Mouse (Mus musculus): ENCODE data around the gene Arl5c. TPM values are rescaled to one million over a fixed set of nuclear protein-coding genes. Genes with fewer than 3 reads are reported as not detected.
"Not testable (repeated sequence)": the region's sequence is repeated elsewhere in the genome, so short reads cannot be mapped to it uniquely, and the experiment has no call there.

The Arl5c gene
- polyA plus RNA-seq, 1 experiment, result 2.2 TPM

GRCm38 (mm10) chr11:97958641-97959299 is 37.2 kb downstream of the Arl5c start:
- DNase-seq (ENCODE audit: low read depth), result no peak

GRCm38 (mm10) chr11:97956905-97957560 is 38.9 kb downstream of the Arl5c start:
- DNase-seq (ENCODE audit: low read depth), result no peak

- no peak for DNase-seq (ENCODE audit: low read depth)
Measured at GRCm38 (mm10) chr11:97955915-97956314, 40.1 kb downstream of the Arl5c start.

GRCm38 (mm10) chr11:97955146-97955902 is 40.7 kb downstream of the Arl5c start:
- no peak for DNase-seq (ENCODE audit: low read depth)

- no peak for DNase-seq (ENCODE audit: low read depth)
Measured at GRCm38 (mm10) chr11:97954469-97955141, 41.4 kb downstream of the Arl5c start.

GRCm38 (mm10) chr11:97953939-97954275 is 42.1 kb downstream of the Arl5c start:
- DNase-seq (ENCODE audit: low read depth), result no peak

GRCm38 (mm10) chr11:97953179-97953938 is 42.6 kb downstream of the Arl5c start:
- no peak for DNase-seq (ENCODE audit: low read depth)

- no peak for DNase-seq (ENCODE audit: low read depth)
Measured at GRCm38 (mm10) chr11:97952367-97953006, 43.5 kb downstream of the Arl5c start.

- DNase-seq (ENCODE audit: low read depth), result no peak
Measured at GRCm38 (mm10) chr11:97949703-97950475, 46.1 kb downstream of the Arl5c start.

- DNase-seq (ENCODE audit: low read depth), result no peak
Measured at GRCm38 (mm10) chr11:97947426-97947825, 48.6 kb downstream of the Arl5c start.

- DNase-seq (ENCODE audit: low read depth), result not testable (repeated sequence)
Measured at GRCm38 (mm10) chr11:97945738-97946289, 50.2 kb downstream of the Arl5c start.

GRCm38 (mm10) chr11:97945031-97945430 is 51.0 kb downstream of the Arl5c start:
- DNase-seq (ENCODE audit: low read depth), result no peak

GRCm38 (mm10) chr11:97943256-97943655 is 52.7 kb downstream of the Arl5c start:
- DNase-seq (ENCODE audit: low read depth), result no peak

GRCm38 (mm10) chr11:97942420-97943111 is 53.4 kb downstream of the Arl5c start:
- no peak for DNase-seq (ENCODE audit: low read depth)

Other genes starting within 250 kb of the Arl5c start
- gene Cwc25, start 229.6 kb downstream of the Arl5c start, polyA plus RNA-seq (2012; rRNA removed), result 8.3 and 8.7 TPM in 2 replicates
- gene 1700001P01Rik, start 220.3 kb downstream of the Arl5c start, polyA plus RNA-seq (2012; rRNA removed), result 0.70 TPM in 1 of 2 replicates, not detected in the other
- 161 and 167 TPM in 2 replicates for gene Rpl23, start 213.7 kb downstream of the Arl5c start, polyA plus RNA-seq (2012; rRNA removed)
- 106 and 107 TPM in 2 replicates for gene Lasp1, start 197.2 kb downstream of the Arl5c start, polyA plus RNA-seq (2012; rRNA removed)
- gene B230217C12Rik, start 155.4 kb downstream of the Arl5c start, polyA plus RNA-seq (2012; rRNA removed), result 1.3 and 2.1 TPM in 2 replicates
- gene Fbxo47, start 112.0 kb downstream of the Arl5c start, polyA plus RNA-seq (2012; rRNA removed), result 0.39 and 1.2 TPM in 2 replicates
- gene Plxdc1, start 9.7 kb downstream of the Arl5c start, polyA plus RNA-seq (2012; rRNA removed), result 5.6 and 9.0 TPM in 2 replicates
- 9.0 and 13.8 TPM in 2 replicates for gene Cacnb1, start 26.9 kb upstream of the Arl5c start, polyA plus RNA-seq (2012; rRNA removed)
- gene Rpl19, start 30.5 kb upstream of the Arl5c start, polyA plus RNA-seq (2012; rRNA removed), result 1,005 and 1,089 TPM in 2 replicates
- gene Stac2, start 57.3 kb upstream of the Arl5c start, polyA plus RNA-seq (2012; rRNA removed), result 1.6 and 4.3 TPM in 2 replicates
- gene Fbxl20, start 154.2 kb upstream of the Arl5c start, polyA plus RNA-seq (2012; rRNA removed), result 21.6 TPM in 2 replicates
- 11.4 and 11.8 TPM in 2 replicates for gene Med1, start 197.1 kb upstream of the Arl5c start, polyA plus RNA-seq (2012; rRNA removed)
- gene Cdk12, start 206.9 kb upstream of the Arl5c start, polyA plus RNA-seq (2012; rRNA removed), result 14.6 and 16.5 TPM in 2 replicates